Mouse (Mus musculus): Measurements from ENCODE around the gene Paqr7. TPM values are rescaled to one million over a fixed set of nuclear protein-coding genes. Genes with fewer than 3 reads are reported as not detected.

Paqr7 gene
- polyA plus RNA-seq, 1 experiment from 2014 or later = 0.87 TPM

Small RNAs within 50 kb of the gene (microRNA-seq; reads per million reads assigned to microRNA genes)
- 1.9 reads per million for gene Gm23634 (ENCODE audit: borderline number of aligned reads)

Other genes starting within 250 kb of the Paqr7 start
- not detected in 2 replicates for gene Gm30191, start 249.8 kb upstream of the Paqr7 start, polyA plus RNA-seq (2014; fragmentation: Nextera tagmentation; extraction: Ambion mirVana)
- 5.7 and 7.7 TPM in 2 replicates for gene Grrp1, start 242.6 kb upstream of the Paqr7 start, polyA plus RNA-seq (2014; fragmentation: Nextera tagmentation; extraction: Ambion mirVana)
- 22.8 and 24.4 TPM in 2 replicates for gene Pdik1l, start 208.8 kb upstream of the Paqr7 start, polyA plus RNA-seq (2014; fragmentation: Nextera tagmentation; extraction: Ambion mirVana)
- 0.39 TPM in 1 of 2 replicates, not detected in the other for gene Trim63, start 181.6 kb upstream of the Paqr7 start, polyA plus RNA-seq (2014; fragmentation: Nextera tagmentation; extraction: Ambion mirVana)
- 0.07 TPM in 1 of 2 replicates, not detected in the other for gene Slc30a2, start 153.5 kb upstream of the Paqr7 start, polyA plus RNA-seq (2014; fragmentation: Nextera tagmentation; extraction: Ambion mirVana)
- gene Extl1, start 112.8 kb upstream of the Paqr7 start, polyA plus RNA-seq (2014; fragmentation: Nextera tagmentation; extraction: Ambion mirVana) = 0.38 and 0.71 TPM in 2 replicates
- 9.4 and 9.9 TPM in 2 replicates for gene Pafah2, start 100.4 kb upstream of the Paqr7 start, polyA plus RNA-seq (2014; fragmentation: Nextera tagmentation; extraction: Ambion mirVana)
- gene Stmn1, start 28.4 kb upstream of the Paqr7 start, polyA plus RNA-seq (2014; fragmentation: Nextera tagmentation; extraction: Ambion mirVana) = 3,252 and 3,396 TPM in 2 replicates
- gene Aunip, start 14.3 kb downstream of the Paqr7 start, polyA plus RNA-seq (2014; fragmentation: Nextera tagmentation; extraction: Ambion mirVana) = 7.0 and 8.3 TPM in 2 replicates
- 137 and 138 TPM in 2 replicates for gene Mtfr1l, start 38.7 kb downstream of the Paqr7 start, polyA plus RNA-seq (2014; fragmentation: Nextera tagmentation; extraction: Ambion mirVana)
- 23.6 and 34.4 TPM in 2 replicates for gene Selenon, start 55.5 kb downstream of the Paqr7 start, polyA plus RNA-seq (2014; fragmentation: Nextera tagmentation; extraction: Ambion mirVana)
- gene Man1c1, start 207.6 kb downstream of the Paqr7 start, polyA plus RNA-seq (2014; fragmentation: Nextera tagmentation; extraction: Ambion mirVana) = 1.9 and 3.3 TPM in 2 replicates